Comparison of ENCODE assay signal across 16 mouse cellular contexts in the genomic region with DNA sequence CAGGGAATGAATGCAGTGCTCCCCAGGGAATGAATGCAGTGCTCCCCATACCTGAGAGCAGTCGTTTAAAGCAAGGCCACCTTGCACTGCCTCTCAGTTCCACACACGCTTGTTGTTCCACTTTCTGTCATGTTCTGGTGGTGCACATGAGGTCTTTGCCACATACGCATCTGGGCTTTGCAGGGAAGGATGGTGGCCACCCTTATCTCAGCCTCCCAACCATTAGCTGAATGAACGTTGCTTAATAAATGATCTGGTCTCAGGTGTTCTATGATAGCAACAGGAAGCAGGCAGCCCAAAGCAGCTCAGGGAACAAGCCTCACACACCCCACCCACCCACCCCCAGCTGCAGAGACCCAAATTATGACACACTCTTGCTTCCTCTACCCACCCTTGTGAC.
"Had no signal": no experiment of that assay in that cellular context is flagged by ENCODE, and none has a peak within 500 bp of the region (broad histone marks: within the 10 kb centered on the region; RNA-seq: fewer than 3 reads in every experiment).

No protein-coding gene starts in this region.

- H3K27me3 ChIP-seq: kidney, embryonic 15.5 days; limb, embryonic 15.5 days; neural tube, embryonic 15.5 days had no signal

- ATAC-seq: intestine, embryonic 16.5 days had no signal

- H3K9ac ChIP-seq: kidney, embryonic 15.5 days; limb, embryonic 15.5 days; lung, embryonic 14.5 days; neural tube, embryonic 15.5 days had no signal

- H3K4me3 ChIP-seq: kidney, embryonic 15.5 days; left cerebral cortex, adult 2 months; limb, embryonic 15.5 days; midbrain, embryonic 10.5 days; myocyte; neural tube, embryonic 15.5 days had no signal

- H3K9me3 ChIP-seq: limb, embryonic 15.5 days; neural tube, embryonic 15.5 days had no signal

- H3K27ac ChIP-seq: kidney, embryonic 15.5 days; left cerebral cortex, adult 2 months; limb, embryonic 15.5 days; midbrain, embryonic 10.5 days; neural tube, embryonic 15.5 days had no signal

- H3K4me2 ChIP-seq: kidney, embryonic 15.5 days; limb, embryonic 15.5 days; lung, embryonic 14.5 days; neural tube, embryonic 15.5 days had no signal

- DNase-seq: kidney, adult 2 months; kidney, postnatal 14 days; lung, embryonic 14.5 days; lung, postnatal 10 days; lung, postnatal 4 days; right cerebral cortex, postnatal 4 days; spleen, adult 18-20 months; thymus, adult 18-20 months; thymus, postnatal 36 days had no signal

- H3K36me3 ChIP-seq: kidney, embryonic 15.5 days; limb, embryonic 15.5 days; midbrain, embryonic 10.5 days; neural tube, embryonic 15.5 days had no signal
